Mouse (Mus musculus): ENCODE data around the gene Dnah3.

DNA sequence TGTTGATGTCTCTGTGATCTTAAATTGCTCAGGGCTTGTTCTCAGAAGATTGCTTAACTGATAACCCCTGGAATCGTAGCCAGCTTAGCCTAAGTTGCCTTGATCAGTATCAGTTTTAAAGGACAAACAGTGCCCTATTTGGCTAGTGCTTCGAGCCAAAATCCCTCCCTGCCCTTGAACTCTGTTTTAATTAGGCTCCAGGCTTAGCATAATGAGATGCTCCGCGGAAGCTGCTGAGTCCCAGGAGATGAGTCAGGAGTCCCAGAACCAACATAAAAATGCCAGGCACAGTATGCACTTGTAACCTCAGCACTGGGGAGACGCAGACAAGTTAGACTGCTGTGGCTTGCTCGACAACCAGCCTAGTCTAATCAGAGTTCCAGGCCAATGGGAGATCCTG lies 22.4 kb upstream of the Dnah3 start:
- no peak for TF ChIP-seq POLR2A (IDR thresholded peaks at IDR 0.05; ENCODE audit: low read depth, low read length)
- TF ChIP-seq CTCF (IDR thresholded peaks at IDR 0.05; ENCODE audit: extremely low read depth, insufficient read depth, insufficient read length, insufficient replicate concordance) = no peak

All from spleen, adult 2 months (tissue).